ENCODE assay signal across 9 mouse cellular contexts in the genomic region with DNA sequence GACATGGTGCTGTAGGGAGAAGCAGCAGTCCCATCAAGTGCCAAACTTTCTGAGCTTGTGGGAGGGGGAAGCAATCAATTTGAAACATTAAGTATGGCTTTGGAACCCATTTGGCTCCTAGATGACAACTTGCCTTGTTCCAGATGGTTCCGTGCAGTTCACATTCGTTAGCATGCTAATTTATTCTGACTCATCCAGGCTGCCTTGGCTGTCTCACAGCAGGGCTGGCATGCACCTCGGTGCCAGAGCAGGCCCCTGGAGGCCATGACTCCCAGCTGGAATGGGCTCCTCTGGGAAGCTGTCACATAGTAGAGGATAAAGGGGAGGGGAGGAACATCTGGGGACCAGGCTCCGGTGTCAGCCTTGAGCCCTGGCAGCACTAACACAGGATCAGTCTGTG. TPM values are rescaled to one million over a fixed set of nuclear protein-coding genes. Genes with fewer than 3 reads are reported as not detected.
DNase-seq lines count a peak whose midpoint lies in the region; ATAC-seq and TF ChIP-seq lines count a peak whose summit lies in the region.
"Had no signal": no experiment of that assay in that cellular context is flagged by ENCODE, and none has a peak within 500 bp of the region (broad histone marks: within the 10 kb centered on the region; RNA-seq: fewer than 3 reads in every experiment).

No protein-coding gene starts in this region.

- no peak for TF ChIP-seq CTCF in cerebellum, adult 2 months (IDR thresholded peaks at IDR 0.05; ENCODE audit: borderline replicate concordance, insufficient read depth, low read depth, low read length)
- no peak for TF ChIP-seq CTCF in brain, embryonic 14.5 days (IDR thresholded peaks at IDR 0.05; ENCODE audit: borderline replicate concordance, extremely low read depth, insufficient read depth, insufficient read length)

- no peak overlapping the region for H3K9ac ChIP-seq in hindbrain, embryonic 16.5 days (ENCODE audit: low read depth, low read length)
- no peak overlapping the region for H3K9ac ChIP-seq in midbrain, embryonic 12.5 days (replicated peaks)
- no peak overlapping the region for H3K9ac ChIP-seq in intestine, embryonic 15.5 days

- H3K36me3 ChIP-seq in hindbrain, embryonic 16.5 days (ENCODE audit: control insufficient read depth, insufficient read depth, low read length): no peaks in the 10 kb centered on the region
- no peaks in the 10 kb centered on the region for H3K36me3 ChIP-seq in midbrain, embryonic 12.5 days
- no peaks in the 10 kb centered on the region for H3K36me3 ChIP-seq in intestine, embryonic 15.5 days

- DNase-seq in cerebellum, adult 2 months: peak; percentile 29 to 46
- DNase-seq in cerebellum, adult 11 months: no peak
- DNase-seq in brain, embryonic 14.5 days (ENCODE audit: low read depth): peak; percentile 96
- DNase-seq in heart, adult 18-20 months: no peak
- no peak for DNase-seq in thymus, postnatal 14 days

- no peaks in the 10 kb centered on the region; the same call in 1 of the 2 replicates for H3K4me1 ChIP-seq in cerebellum, adult 2 months (ENCODE audit: control insufficient read depth, insufficient read depth, low read length)
- peaks cover 4% of the 10 kb centered on the region for H3K4me1 ChIP-seq in hindbrain, embryonic 16.5 days (ENCODE audit: control insufficient read depth, insufficient read depth, low read depth, low read length)
- H3K4me1 ChIP-seq in midbrain, embryonic 12.5 days: peaks cover 19% of the 10 kb centered on the region
- peaks cover 4% of the 10 kb centered on the region; the same call in 1 of the 2 replicates for H3K4me1 ChIP-seq in intestine, embryonic 15.5 days (replicated peaks)

- no peaks in the 10 kb centered on the region for H3K9me3 ChIP-seq in hindbrain, embryonic 16.5 days (ENCODE audit: control insufficient read depth, low read length)
- H3K9me3 ChIP-seq in midbrain, embryonic 12.5 days: no peaks in the 10 kb centered on the region
- H3K9me3 ChIP-seq in intestine, embryonic 15.5 days: no peaks in the 10 kb centered on the region

- no peaks in the 10 kb centered on the region for H3K27me3 ChIP-seq in cerebellum, adult 2 months (ENCODE audit: control insufficient read depth, insufficient read depth, low read length)
- no peaks in the 10 kb centered on the region; the same call in 1 of the 2 replicates for H3K27me3 ChIP-seq in hindbrain, embryonic 16.5 days (replicated peaks; ENCODE audit: control insufficient read depth, insufficient read depth, low read length)
- H3K27me3 ChIP-seq in midbrain, embryonic 12.5 days: peaks cover 10% of the 10 kb centered on the region
- no peaks in the 10 kb centered on the region for H3K27me3 ChIP-seq in intestine, embryonic 15.5 days (replicated peaks)

- H3K4me3 ChIP-seq in cerebellum, adult 2 months (replicated peaks; ENCODE audit: insufficient read depth, low read depth, low read length): no peak overlapping the region
- H3K4me3 ChIP-seq in hindbrain, embryonic 16.5 days (ENCODE audit: low read length): no peak overlapping the region
- no peak overlapping the region for H3K4me3 ChIP-seq in midbrain, embryonic 12.5 days
- no peak overlapping the region for H3K4me3 ChIP-seq in intestine, embryonic 15.5 days (replicated peaks)

- no peak overlapping the region for H3K27ac ChIP-seq in cerebellum, adult 2 months (ENCODE audit: insufficient read depth, low read length)
- H3K27ac ChIP-seq in hindbrain, embryonic 16.5 days (ENCODE audit: low read depth, low read length): no peak overlapping the region
- no peak overlapping the region for H3K27ac ChIP-seq in midbrain, embryonic 12.5 days (replicated peaks)
- no peak overlapping the region for H3K27ac ChIP-seq in intestine, embryonic 15.5 days

- H3K4me2 ChIP-seq in hindbrain, embryonic 16.5 days (ENCODE audit: low read length): no peak overlapping the region
- no peak overlapping the region for H3K4me2 ChIP-seq in midbrain, embryonic 12.5 days (replicated peaks)
- no peak overlapping the region for H3K4me2 ChIP-seq in intestine, embryonic 15.5 days (replicated peaks)

- 6% methylated on average over 4 of the region's 4 CpGs for WGBS in cerebellum, adult 2 months
- 12% methylated on average over 4 of the region's 4 CpGs for WGBS in hindbrain, embryonic 16.5 days
- WGBS in midbrain, embryonic 12.5 days: 15% methylated on average over 4 of the region's 4 CpGs
- 56% methylated on average over 4 of the region's 4 CpGs for WGBS in intestine, embryonic 15.5 days

- peak; percentile 89 for ATAC-seq in hindbrain, embryonic 16.5 days
- peak; percentile 73 for ATAC-seq in midbrain, embryonic 12.5 days (ENCODE audit: low FRiP score, low read depth)
- no peak for ATAC-seq in intestine, embryonic 15.5 days

- no peak for TF ChIP-seq POLR2A in cerebellum, adult 2 months (IDR thresholded peaks at IDR 0.05; ENCODE audit: borderline replicate concordance, insufficient read depth, low read length)
- no peak for TF ChIP-seq POLR2A in brain, embryonic 14.5 days (IDR thresholded peaks at IDR 0.05; ENCODE audit: borderline replicate concordance, extremely low read depth, insufficient read depth, insufficient read length, poor library complexity, severe bottlenecking)

RNA-seq across cellular contexts. Expression of a gene that starts 31.4 kb away (rescaled TPM):
- 0.08 TPM in 1 of 2 replicates, not detected in the other for polyA plus RNA-seq in cerebellum, adult 2 months (2012; rRNA removed)
- 0.04 and 0.11 TPM in 2 replicates for polyA plus RNA-seq in brain, embryonic 14.5 days (2012; rRNA removed)
- 0.10 and 0.12 TPM in 2 replicates for polyA plus RNA-seq in hindbrain, embryonic 16.5 days (2015; fragmentation: Nextera tagmentation; extraction: Ambion mirVana)
- not detected in 2 replicates for polyA plus RNA-seq in midbrain, embryonic 12.5 days (2016; fragmentation: Nextera tagmentation; extraction: Ambion mirVana)
- 0.30 and 0.36 TPM in 2 replicates for polyA plus RNA-seq in intestine, embryonic 15.5 days (2015; fragmentation: Nextera tagmentation; extraction: Ambion mirVana)
- 10 to 100 TPM; 35.2 to 39.5 TPM for total RNA-seq in heart, adult 18-20 months (2021)
- polyA plus RNA-seq: limb, embryonic 11.5 days had no signal

RNA-seq across cellular contexts. Expression of a gene that starts 58.7 kb away (rescaled TPM):
- polyA plus RNA-seq in cerebellum, adult 2 months (2012; rRNA removed): 51.7 and 71.0 TPM in 2 replicates
- 56.0 and 57.2 TPM in 2 replicates for polyA plus RNA-seq in brain, embryonic 14.5 days (2012; rRNA removed)
- 92.7 and 96.1 TPM in 2 replicates for polyA plus RNA-seq in hindbrain, embryonic 16.5 days (2015; fragmentation: Nextera tagmentation; extraction: Ambion mirVana)
- 9.7 and 12.0 TPM in 2 replicates for polyA plus RNA-seq in midbrain, embryonic 12.5 days (2016; fragmentation: Nextera tagmentation; extraction: Ambion mirVana)
- polyA plus RNA-seq in intestine, embryonic 15.5 days (2015; fragmentation: Nextera tagmentation; extraction: Ambion mirVana): 2.4 and 3.2 TPM in 2 replicates
- total RNA-seq in heart, adult 18-20 months (2021): under 1 TPM in 1 of 2 experiments, not detected in 1; 0.10 TPM

Comparison
In these comparisons a context has a peak if more than half of its experiments do, and no peak if none do; other contexts are left out.
1. DNase-seq: peak in cerebellum, adult 2 months (2 of 2) and brain, embryonic 14.5 days (single experiment); none in cerebellum, adult 11 months (single experiment), heart, adult 18-20 months (0 of 2) and thymus, postnatal 14 days (single experiment).